Mouse (Mus musculus): ENCODE results near the gene Hexb. TPM values are rescaled to one million over a fixed set of nuclear protein-coding genes. Genes with fewer than 3 reads are reported as not detected.
A peak's percentile ranks its signal among the peaks of the same experiment; 100 is the strongest.

Hexb gene
- polyA plus RNA-seq, 1 experiment from 2014 or later, result 25.9 TPM

- H3K4me2 ChIP-seq (ENCODE audit: low read depth, low read length), result peak overlapping the region; percentile 78
- WGBS, result 1% methylated on average over 20 of the region's 20 CpGs
- no peak for DNase-seq (ENCODE audit: low spot score)
- peak overlapping the region; percentile 81; the same call in 1 of the 2 replicates for H3K27ac ChIP-seq (replicated peaks; ENCODE audit: low read depth, low read length)
- no peaks in the 10 kb centered on the region for H3K4me1 ChIP-seq (ENCODE audit: control insufficient read depth, insufficient read depth, low read length)
- ATAC-seq (replicated peaks; ENCODE audit: insufficient number of reproducible peaks, low FRiP score, low TSS enrichment, low read depth), result no peak
- peak overlapping the region; percentile 90 for H3K9ac ChIP-seq (replicated peaks; ENCODE audit: low read length)
- H3K27me3 ChIP-seq (ENCODE audit: control insufficient read depth, insufficient read depth, low read length), result no peaks in the 10 kb centered on the region
- H3K4me3 ChIP-seq (ENCODE audit: low read depth, low read length), result peak overlapping the region; percentile 87
- H3K9me3 ChIP-seq (replicated peaks; ENCODE audit: control insufficient read depth, low read length), result no peaks in the 10 kb centered on the region
- peaks cover 8% of the 10 kb centered on the region for H3K36me3 ChIP-seq (replicated peaks; ENCODE audit: control insufficient read depth, insufficient read depth, low read depth, low read length)
Measured at GRCm38 (mm10) chr13:97241787-97242280, 43.7 kb upstream of the Hexb start.

GRCm38 (mm10) chr13:97240965-97241786 lies 43.0 kb upstream of the Hexb start, which contains the start of gene Enc1:
Gene Enc1 (plus strand): TSS chr13:97241105.
- H3K27ac ChIP-seq (replicated peaks; ENCODE audit: low read depth, low read length), result peak within 1 kb of the TSS; percentile 95
- DNase-seq (ENCODE audit: low spot score), result peak; percentile 97
- H3K4me1 ChIP-seq (ENCODE audit: control insufficient read depth, insufficient read depth, low read length), result no peaks in the 10 kb centered on the region
- peak within 1 kb of the TSS; percentile 78 for H3K4me2 ChIP-seq (ENCODE audit: low read depth, low read length)
- peak within 1 kb of the TSS; percentile 87 for H3K4me3 ChIP-seq (ENCODE audit: low read depth, low read length)
- no peaks in the 10 kb centered on the region for H3K27me3 ChIP-seq (ENCODE audit: control insufficient read depth, insufficient read depth, low read length)
- peak within 1 kb of the TSS; percentile 91 for H3K9ac ChIP-seq (replicated peaks; ENCODE audit: low read length)
- peaks cover 5% of the 10 kb centered on the region for H3K36me3 ChIP-seq (replicated peaks; ENCODE audit: control insufficient read depth, insufficient read depth, low read depth, low read length)
- ATAC-seq (replicated peaks; ENCODE audit: insufficient number of reproducible peaks, low FRiP score, low TSS enrichment, low read depth), result peak; percentile 89
- no peaks in the 10 kb centered on the region for H3K9me3 ChIP-seq (replicated peaks; ENCODE audit: control insufficient read depth, low read length)
- under 1% methylated on average over 88 of the region's 89 CpGs for WGBS

GRCm38 (mm10) chr13:97240279-97240964 lies 42.3 kb upstream of the Hexb start:
- H3K4me1 ChIP-seq (ENCODE audit: control insufficient read depth, insufficient read depth, low read length), result no peaks in the 10 kb centered on the region
- ATAC-seq (replicated peaks; ENCODE audit: insufficient number of reproducible peaks, low FRiP score, low TSS enrichment, low read depth) (peak; percentile 62), DNase-seq (ENCODE audit: low spot score) (peak; percentile 88)
- peak overlapping the region; percentile 87 for H3K4me3 ChIP-seq (ENCODE audit: low read depth, low read length)
- WGBS, result under 1% methylated on average over 34 of the region's 36 CpGs
- peak overlapping the region; percentile 91 for H3K9ac ChIP-seq (replicated peaks; ENCODE audit: low read length)
- H3K36me3 ChIP-seq (replicated peaks; ENCODE audit: control insufficient read depth, insufficient read depth, low read depth, low read length), result peaks cover 5% of the 10 kb centered on the region; the same call in 1 of the 2 replicates
- H3K9me3 ChIP-seq (replicated peaks; ENCODE audit: control insufficient read depth, low read length), result no peaks in the 10 kb centered on the region
- H3K27me3 ChIP-seq (ENCODE audit: control insufficient read depth, insufficient read depth, low read length), result no peaks in the 10 kb centered on the region
- peak overlapping the region; percentile 95 for H3K27ac ChIP-seq (replicated peaks; ENCODE audit: low read depth, low read length)
- H3K4me2 ChIP-seq (ENCODE audit: low read depth, low read length), result peak overlapping the region; percentile 78

- Histone ChIP-seq H3K36me3 (replicated peaks; ENCODE audit: control insufficient read depth, insufficient read depth, low read depth, low read length) (no peaks in the 10 kb centered on the region), H3K9me3 (replicated peaks; ENCODE audit: control insufficient read depth, low read length) (no peaks in the 10 kb centered on the region), H3K27ac (replicated peaks; ENCODE audit: low read depth, low read length) (0 out of 2 replicates have a peak overlapping the region, but pooled peaks have one; percentile 29), H3K27me3 (ENCODE audit: control insufficient read depth, insufficient read depth, low read length) (no peaks in the 10 kb centered on the region), H3K4me2 (ENCODE audit: low read depth, low read length) (peak overlapping the region; percentile 17; the same call in 1 of the 2 replicates), H3K4me1 (ENCODE audit: control insufficient read depth, insufficient read depth, low read length) (no peaks in the 10 kb centered on the region), H3K4me3 (ENCODE audit: low read depth, low read length) (no peak overlapping the region), H3K9ac (replicated peaks; ENCODE audit: low read length) (0 out of 2 replicates have a peak overlapping the region, but pooled peaks have one; percentile 27)
- ATAC-seq (replicated peaks; ENCODE audit: insufficient number of reproducible peaks, low FRiP score, low TSS enrichment, low read depth), result no peak
- peak; percentile 83 for DNase-seq (ENCODE audit: low spot score)
- 4% methylated on average over 23 of the region's 23 CpGs for WGBS
Measured at GRCm38 (mm10) chr13:97239343-97240180, 41.4 kb upstream of the Hexb start.

- ATAC-seq (replicated peaks; ENCODE audit: insufficient number of reproducible peaks, low FRiP score, low TSS enrichment, low read depth), result no peak
- Histone ChIP-seq H3K9ac (replicated peaks; ENCODE audit: low read length) (no peak overlapping the region), H3K4me3 (ENCODE audit: low read depth, low read length) (no peak overlapping the region), H3K4me2 (ENCODE audit: low read depth, low read length) (no peak overlapping the region), H3K27ac (replicated peaks; ENCODE audit: low read depth, low read length) (no peak overlapping the region), H3K9me3 (replicated peaks; ENCODE audit: control insufficient read depth, low read length) (no peaks in the 10 kb centered on the region), H3K27me3 (ENCODE audit: control insufficient read depth, insufficient read depth, low read length) (no peaks in the 10 kb centered on the region), H3K4me1 (ENCODE audit: control insufficient read depth, insufficient read depth, low read length) (no peaks in the 10 kb centered on the region), H3K36me3 (replicated peaks; ENCODE audit: control insufficient read depth, insufficient read depth, low read depth, low read length) (no peaks in the 10 kb centered on the region)
- WGBS, result 56% methylated on average over 16 of the region's 16 CpGs
- no peak for DNase-seq (ENCODE audit: low spot score)
Measured at GRCm38 (mm10) chr13:97238181-97238981, 40.2 kb upstream of the Hexb start.

GRCm38 (mm10) chr13:97237700-97238099 lies 39.5 kb upstream of the Hexb start:
- ATAC-seq (replicated peaks; ENCODE audit: insufficient number of reproducible peaks, low FRiP score, low TSS enrichment, low read depth), result no peak
- H3K27ac ChIP-seq (replicated peaks; ENCODE audit: low read depth, low read length), result no peak overlapping the region
- no peak overlapping the region for H3K4me3 ChIP-seq (ENCODE audit: low read depth, low read length)
- H3K36me3 ChIP-seq (replicated peaks; ENCODE audit: control insufficient read depth, insufficient read depth, low read depth, low read length), result no peaks in the 10 kb centered on the region
- H3K4me2 ChIP-seq (ENCODE audit: low read depth, low read length), result no peak overlapping the region
- no peak for DNase-seq (ENCODE audit: low spot score)
- H3K9ac ChIP-seq (replicated peaks; ENCODE audit: low read length), result no peak overlapping the region
- no peaks in the 10 kb centered on the region for H3K27me3 ChIP-seq (ENCODE audit: control insufficient read depth, insufficient read depth, low read length)
- no peaks in the 10 kb centered on the region for H3K9me3 ChIP-seq (replicated peaks; ENCODE audit: control insufficient read depth, low read length)
- 45% methylated on average over 3 of the region's 3 CpGs for WGBS
- H3K4me1 ChIP-seq (ENCODE audit: control insufficient read depth, insufficient read depth, low read length), result no peaks in the 10 kb centered on the region

- Histone ChIP-seq H3K4me3 (ENCODE audit: low read depth, low read length) (no peak overlapping the region), H3K36me3 (replicated peaks; ENCODE audit: control insufficient read depth, insufficient read depth, low read depth, low read length) (no peaks in the 10 kb centered on the region), H3K9me3 (replicated peaks; ENCODE audit: control insufficient read depth, low read length) (no peaks in the 10 kb centered on the region), H3K27ac (replicated peaks; ENCODE audit: low read depth, low read length) (no peak overlapping the region), H3K9ac (replicated peaks; ENCODE audit: low read length) (no peak overlapping the region), H3K27me3 (ENCODE audit: control insufficient read depth, insufficient read depth, low read length) (no peaks in the 10 kb centered on the region), H3K4me1 (ENCODE audit: control insufficient read depth, insufficient read depth, low read length) (no peaks in the 10 kb centered on the region), H3K4me2 (ENCODE audit: low read depth, low read length) (no peak overlapping the region)
- no peak for ATAC-seq (replicated peaks; ENCODE audit: insufficient number of reproducible peaks, low FRiP score, low TSS enrichment, low read depth)
- 63% methylated on average over 6 of the region's 6 CpGs for WGBS
- DNase-seq (ENCODE audit: low spot score), result no peak
Measured at GRCm38 (mm10) chr13:97235911-97236310, 37.8 kb upstream of the Hexb start.

Data from embryonic facial prominence, embryonic 11.5 days (tissue).